Mouse (Mus musculus) layer of hippocampus, postnatal 36 days (tissue): ENCODE measurements around the gene Slc26a8. TPM values are rescaled to one million over a fixed set of nuclear protein-coding genes. Genes with fewer than 3 reads are reported as not detected.
"Not testable (repeated sequence)": the region's sequence is repeated elsewhere in the genome, so short reads cannot be mapped to it uniquely, and the experiment has no call there.

Experiments
- DNase-seq, 2 experiments: peaks; one replicate each; pipeline ENCODE4 v3.0.0; 2022
- total RNA-seq, 2 experiments: library from RNA; stranded (reverse); gene quantifications; 2 replicates each; pipeline ENCODE4 v1.2.3; 2021

Slc26a8 gene
- 1 to 10 TPM; 3.7 to 6.4 TPM for total RNA-seq

DNA sequence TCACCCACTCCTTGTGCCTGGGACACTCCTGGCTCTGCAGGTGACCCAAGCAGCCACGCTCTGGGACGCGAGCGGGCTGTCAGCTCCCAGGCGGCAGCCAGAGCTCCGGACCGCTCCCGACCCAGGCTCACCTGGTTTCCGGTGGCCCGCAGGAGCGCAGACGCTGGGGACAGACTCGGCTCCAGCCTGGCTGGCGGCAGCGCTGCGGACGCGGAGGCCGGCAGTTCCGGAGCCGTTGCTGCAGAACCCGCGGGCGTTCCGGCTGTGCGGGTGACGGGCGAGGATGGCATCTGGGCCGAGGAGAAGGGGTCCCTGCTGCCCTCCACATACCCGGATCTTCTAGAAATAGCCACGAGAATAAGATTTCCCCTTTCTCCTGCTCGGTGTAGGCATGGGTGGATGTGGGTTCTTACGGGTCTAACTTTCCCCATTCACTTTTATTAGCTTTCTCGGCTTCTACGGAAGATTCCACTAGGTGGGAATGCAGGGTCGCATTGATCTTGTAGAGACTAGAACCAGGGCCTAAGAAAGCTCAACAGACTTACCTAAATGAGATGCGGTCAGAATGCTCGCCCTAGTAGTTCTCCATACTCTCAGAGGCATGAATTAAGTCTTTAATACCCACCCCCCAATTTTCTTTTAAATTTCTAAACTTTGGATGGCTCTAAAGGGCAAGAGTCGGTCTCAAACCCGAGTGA is at the start of gene Slc26a8:
Gene Slc26a8 (minus strand): TSS at position 648 of the 698 bp plus-strand sequence.
- no peak for DNase-seq

DNA sequence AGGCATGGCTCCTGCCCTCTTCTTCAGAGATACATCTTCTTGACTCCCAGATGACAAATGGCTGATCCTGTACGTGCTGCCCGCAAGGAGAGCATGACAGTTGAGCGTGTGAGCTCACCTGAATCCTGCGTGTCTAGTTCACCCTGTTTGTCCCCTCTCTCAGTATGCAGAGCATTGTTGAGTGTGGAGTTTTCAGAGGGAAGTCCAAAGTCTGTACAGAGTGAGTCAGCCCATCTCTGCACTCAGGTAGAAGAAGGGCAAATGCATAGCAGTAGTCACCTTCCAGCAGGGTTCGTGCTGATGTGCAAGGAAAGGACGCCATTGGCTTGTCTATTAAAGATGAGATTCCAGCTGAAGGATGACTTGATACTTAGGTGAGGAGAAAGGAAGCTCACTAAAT is 49.2 kb upstream of the Slc26a8 start:
- DNase-seq: no peak

DNA sequence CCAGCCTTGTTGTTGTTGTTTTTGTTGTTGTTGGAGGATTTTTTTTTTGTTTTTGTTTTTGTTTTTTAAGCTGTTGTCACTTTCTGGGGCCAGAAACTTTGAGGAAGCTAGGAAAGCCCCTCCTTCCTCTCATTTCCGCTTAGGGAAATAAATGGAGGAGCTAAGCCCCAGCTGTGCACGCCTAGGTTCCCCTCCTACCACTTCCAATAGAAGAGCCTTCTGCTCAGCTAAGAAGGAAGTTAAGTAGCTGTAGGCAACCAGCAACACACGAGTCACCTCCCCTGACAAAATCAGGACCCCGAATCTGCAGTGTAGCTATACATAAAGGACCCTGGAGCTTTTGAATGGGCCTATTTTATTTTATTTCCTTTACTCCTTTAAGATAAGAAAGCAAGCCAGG is 47.9 kb upstream of the Slc26a8 start:
- no peak for DNase-seq

DNA sequence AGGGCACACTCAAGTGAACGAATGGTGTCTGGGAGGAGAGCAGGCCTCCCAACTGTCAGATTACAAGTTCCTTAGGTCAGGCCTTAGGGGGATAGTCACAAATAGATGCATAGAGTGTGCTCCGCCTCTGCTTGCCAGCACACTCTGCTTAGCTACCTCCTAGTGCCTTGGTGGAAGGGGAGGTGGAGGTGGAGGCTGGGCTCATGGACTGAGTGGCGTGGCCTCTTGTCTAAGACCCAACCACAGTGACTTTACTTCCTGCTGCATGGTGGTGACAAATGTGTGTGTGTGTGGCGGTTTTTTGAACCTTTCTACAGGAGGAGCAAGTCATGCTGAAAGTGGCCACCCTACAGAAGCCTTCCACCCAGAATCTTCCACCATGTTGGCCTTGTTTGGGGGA is 46.5 kb upstream of the Slc26a8 start:
- no peak for DNase-seq

DNA sequence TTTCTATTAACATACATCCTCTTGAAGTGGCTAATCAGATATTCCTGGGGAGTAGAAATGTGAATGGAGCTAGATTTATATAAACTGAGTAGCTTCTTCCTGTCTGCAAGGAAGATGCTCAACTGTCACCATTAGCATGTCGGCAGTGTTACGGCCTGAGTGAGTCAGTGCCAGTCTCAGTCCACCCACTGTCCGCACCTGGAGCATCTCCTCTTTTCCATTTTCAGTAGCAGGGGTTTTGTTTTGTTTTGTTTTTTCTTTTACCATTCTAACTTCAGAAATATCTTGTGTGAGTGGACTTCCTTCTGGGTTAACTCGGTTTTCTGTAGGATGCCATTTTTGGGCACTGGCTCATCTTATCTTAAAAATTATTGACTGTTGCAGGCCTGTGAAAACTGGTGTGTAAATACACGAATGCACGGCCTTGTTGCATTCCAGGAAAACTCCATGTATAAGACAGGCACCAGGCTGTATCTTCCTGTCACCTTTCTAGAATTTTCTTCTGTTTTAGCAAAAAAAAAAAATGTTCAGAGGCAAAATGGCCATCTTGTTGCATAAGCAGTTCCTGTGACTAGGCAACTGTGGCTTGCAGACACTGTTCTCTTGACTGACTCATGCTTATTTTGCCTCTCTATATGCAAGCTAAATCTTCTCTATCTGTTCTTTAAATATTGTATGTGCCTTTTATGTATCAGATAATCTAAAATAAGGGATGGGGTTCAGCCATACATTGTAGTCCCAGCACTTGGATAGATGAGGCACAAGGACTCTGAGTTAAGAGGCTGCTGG is 45.5 kb upstream of the Slc26a8 start:
- DNase-seq: no peak

DNA sequence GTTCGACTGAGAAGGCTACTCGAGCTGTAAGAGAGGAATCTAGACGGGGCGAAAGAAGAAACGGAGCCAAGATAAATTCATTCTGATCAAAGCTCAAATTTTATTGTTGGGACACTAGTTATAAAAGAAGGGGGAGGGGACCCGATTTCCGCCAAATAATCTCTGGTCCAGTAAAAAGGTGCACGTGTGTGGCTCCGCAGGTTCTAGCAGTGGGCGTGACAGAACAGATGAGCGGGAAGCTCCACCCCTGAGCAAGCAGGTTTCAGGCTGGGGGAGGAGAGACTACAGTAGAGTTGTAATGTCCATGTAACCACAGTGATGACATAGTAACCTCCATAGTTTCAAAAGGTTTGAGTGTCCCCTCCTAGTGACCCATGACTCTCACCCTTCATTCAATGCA is 37.5 kb upstream of the Slc26a8 start:
- DNase-seq: not testable (repeated sequence)

DNA sequence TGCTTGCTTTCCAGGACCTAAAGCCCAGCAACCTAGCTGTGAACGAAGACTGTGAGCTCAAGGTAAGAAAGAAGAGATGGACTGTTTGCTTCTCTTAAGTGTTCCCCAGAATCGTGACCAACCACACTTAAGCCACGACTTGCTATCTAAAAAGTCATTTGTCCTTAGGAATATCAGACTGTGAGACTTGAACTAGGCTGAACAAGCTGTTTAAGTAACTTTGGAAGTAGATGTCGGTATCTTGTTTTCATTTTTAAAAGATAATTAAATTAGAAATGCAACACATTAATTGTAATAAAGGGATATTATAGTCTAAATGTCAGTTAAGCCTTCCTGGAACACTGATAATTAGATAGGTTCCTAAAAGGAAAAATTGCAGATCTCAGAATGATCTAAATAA is 35.8 kb upstream of the Slc26a8 start, which contains the start of gene AC170998.1:
Gene AC170998.1 (plus strand): TSS at position 301 of the 400 bp plus-strand sequence.
- no peak for DNase-seq

DNA sequence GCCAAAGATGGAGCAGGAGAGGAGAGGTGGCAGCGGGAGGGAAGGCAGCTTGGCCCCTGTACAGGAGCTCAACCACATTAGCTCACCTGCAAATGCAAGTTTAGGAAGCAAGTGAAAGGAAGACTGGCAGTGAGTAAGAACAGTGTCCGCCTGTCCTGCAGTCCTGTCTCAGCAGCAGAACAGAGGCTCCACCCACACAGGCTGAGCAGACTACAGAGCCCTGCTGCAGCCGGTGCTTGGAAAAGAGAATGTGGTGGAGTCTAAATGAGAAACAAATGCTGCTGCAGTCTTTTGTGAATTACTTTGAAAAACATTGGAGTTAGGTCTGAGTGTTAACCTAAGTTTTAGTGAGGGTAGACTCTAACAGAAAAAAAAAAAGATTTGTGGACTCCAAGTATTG is 27.5 kb upstream of the Slc26a8 start:
- no peak for DNase-seq

DNA sequence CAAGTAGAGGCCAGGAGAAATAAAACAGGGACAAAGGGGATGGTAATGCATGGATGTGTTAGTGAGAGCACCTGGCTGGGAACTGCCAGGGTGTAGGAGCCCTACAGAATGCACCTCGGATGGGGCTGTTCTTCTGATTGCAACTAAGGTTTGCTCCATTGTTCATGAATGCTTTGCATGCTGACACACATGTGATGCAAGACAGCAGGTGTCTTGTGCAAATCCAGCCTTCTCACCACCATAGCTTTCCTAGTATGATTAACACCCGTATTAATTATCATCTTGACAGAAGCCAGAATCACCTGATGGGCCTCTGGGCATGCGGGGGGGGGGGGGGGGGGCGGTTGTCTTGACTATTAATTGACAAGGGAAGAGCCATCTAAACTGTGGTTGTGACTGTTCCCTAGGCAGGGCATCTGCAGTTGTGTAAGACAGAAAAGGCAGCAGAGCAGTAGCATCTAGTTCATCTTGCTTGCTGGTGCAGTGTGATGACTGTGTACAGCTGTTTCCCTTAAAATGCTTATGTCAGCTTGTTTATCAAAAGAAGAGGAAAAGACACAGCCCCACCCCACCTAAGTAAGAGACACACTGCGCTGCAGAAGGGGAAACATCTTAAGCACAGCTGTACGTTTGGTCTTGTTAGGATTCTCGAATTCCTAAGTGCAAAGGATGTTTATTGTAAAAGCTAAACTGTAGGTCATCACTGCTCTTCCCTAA is 26.0 kb upstream of the Slc26a8 start:
- DNase-seq: no peak

DNA sequence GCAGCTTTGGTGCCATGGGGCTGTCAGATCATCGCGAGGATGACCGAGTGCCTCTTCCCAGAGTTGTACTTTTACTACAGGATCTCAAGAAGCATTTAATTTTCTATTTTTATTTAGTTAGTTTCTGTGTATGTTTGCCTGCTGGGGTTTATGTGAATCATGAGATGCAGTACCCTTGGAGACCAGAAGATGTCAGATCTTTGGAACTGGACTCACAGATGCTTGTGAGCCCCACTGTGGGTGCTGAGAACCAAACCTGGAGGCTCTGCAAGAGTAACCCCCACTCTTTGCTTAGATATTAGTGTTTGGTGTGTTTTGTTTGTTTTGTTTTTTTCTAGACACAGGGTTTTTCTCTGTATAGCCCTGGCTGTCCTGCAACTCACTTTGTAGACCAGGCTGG is 24.0 kb upstream of the Slc26a8 start:
- DNase-seq: no peak

DNA sequence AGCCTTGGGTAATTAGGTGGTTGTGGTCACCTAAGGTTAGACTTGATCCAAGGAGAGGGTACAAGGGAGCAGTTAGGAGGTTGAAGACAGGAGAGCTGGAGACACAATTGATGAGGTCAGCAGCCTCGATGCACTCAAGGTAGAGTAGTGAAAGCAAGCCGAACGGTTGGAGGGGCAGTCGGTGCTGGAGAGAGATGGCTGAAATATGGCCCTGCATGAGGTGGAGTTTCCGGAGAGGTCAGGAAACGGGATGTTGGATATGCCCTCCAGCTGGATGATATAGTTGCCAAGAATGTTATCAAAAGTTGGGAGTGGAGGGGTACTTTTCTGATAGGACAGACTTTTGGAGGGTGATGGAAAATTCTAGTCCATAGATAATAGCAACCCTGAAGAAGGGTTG is 22.3 kb upstream of the Slc26a8 start:
- no peak for DNase-seq

DNA sequence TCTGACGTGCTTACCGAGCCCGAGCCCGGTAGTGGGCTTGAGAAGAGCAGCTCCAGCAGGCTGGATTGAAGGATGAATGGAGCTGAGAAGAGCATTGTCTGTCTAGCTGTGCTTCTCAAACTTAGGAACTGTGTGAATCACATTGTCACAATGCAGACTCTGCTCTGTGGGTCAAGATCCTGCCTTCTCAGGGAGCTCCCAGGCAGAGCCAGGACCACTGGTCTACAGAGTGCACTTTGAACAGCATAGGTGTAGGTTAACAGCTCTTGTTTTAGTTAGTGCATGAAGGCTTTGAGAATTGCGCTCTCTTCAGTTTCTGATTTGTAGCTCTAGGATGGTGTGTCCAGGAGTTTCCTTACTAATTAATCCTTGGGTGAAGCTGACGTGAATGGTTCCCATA is 21.2 kb upstream of the Slc26a8 start:
- no peak for DNase-seq

DNA sequence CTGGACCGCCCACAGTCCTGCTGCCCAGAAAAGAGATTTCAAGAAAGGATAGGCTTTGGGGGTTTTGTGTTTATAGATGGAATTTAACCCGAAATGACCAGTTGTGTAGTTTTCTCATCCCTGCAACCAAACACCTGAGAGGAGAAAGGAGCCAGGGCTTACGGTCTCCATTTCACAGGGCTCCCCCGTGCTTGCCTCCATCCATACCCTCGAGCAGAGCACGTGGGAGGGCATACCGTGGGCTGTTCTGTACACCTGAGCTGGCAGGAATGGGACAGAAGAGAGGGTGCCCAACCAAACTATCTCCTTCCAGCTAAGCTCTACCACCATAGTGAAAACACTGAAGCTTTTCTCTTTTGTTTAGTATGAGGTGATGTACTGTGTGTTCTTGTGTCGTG is 20.3 kb upstream of the Slc26a8 start:
- no peak for DNase-seq

DNA sequence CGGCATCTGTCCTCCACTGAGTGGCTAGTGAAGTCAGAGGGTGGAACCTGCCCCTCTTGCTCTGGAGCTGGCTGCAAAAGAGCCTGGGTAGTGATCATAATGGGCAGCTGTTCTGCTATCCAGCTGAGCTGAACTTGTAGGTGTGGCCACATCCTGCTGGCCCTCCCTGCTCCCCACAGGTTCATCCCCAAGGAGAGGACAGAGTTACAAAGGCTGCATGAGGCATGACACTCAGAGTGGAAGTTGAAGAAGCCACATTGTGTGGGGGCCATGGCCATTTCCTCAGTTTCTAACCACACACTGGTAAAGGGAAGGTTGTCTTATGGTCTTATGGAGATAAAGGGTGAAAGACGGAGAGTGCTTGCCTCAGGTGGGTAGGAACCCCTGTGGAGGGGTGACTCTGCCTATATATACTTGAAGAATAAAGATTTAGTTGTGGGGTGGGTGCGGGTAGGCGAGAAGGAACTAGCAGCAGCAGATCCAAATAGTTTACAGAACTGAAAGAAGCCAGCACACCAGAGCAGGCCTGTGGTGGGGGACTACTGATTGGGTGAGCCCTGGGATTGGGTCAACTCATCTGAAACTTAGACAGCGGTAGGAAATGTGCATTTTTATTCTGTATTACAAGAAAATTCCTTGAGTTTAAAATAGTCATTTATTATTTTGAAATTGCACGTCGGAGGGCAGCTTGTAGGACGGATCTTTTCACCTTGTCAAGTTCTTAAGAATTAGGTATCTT is 19.7 kb upstream of the Slc26a8 start:
- no peak for DNase-seq

DNA sequence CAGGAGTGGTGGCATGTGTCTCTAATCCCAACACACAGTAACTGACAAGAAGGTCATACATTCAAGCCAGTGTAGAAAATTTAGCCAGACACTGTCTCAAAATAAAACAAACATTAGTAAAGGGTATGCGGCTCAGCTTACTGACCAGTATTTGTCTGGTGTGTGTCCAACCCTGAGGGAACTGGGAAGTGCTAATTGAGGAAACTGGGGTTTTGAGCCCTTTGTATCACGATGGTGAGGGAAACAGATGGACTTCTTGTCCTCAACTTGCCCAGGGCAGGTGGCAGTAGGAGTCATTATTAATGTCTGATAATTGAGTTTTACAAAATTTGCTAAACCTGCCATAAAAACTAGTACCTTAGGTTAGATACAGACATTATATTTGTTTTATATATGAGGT is 19.0 kb upstream of the Slc26a8 start:
- DNase-seq: no peak

DNA sequence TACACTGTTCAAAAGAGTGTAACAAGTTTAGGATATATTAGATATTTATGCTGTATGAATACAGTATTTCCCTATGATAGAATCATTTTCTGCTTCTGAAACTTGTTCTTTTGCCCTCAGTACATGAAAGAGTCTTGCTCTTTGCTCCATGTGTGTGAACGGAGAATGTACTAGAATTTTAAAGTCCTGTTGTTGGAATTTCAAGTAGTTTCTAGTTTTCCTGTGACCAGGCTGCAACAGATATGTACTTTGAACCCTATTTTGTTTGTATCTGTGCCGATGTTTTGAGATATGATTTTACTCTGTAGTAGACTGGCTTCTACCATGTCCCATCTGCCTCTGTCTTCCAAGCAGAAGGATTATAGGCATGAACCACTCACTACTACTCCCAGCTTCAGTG is 17.8 kb upstream of the Slc26a8 start:
- DNase-seq: no peak

DNA sequence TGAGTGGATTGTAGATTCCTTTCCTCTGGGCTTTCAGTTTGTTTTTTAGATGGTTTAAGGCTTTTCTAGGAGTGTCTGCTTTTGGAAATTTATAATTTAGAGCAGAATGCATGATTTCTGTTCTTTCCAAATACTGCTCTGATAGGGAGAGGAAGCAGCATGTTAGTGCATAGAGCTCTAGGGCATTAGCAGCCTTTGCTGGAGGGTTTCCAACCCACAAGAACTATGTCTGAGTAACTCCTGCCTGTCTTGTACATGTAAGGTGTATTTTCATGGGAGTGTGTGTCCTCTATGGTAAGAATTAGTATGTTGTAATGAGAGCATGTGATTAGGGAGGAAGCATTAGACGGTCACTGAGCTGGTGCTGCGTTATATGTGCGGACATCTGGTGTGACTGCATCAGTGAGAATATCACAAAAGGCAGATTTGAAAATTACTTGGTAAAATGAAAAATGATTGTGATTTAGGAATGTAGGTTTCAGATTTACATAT is 17.1 kb upstream of the Slc26a8 start:
- DNase-seq: no peak

DNA sequence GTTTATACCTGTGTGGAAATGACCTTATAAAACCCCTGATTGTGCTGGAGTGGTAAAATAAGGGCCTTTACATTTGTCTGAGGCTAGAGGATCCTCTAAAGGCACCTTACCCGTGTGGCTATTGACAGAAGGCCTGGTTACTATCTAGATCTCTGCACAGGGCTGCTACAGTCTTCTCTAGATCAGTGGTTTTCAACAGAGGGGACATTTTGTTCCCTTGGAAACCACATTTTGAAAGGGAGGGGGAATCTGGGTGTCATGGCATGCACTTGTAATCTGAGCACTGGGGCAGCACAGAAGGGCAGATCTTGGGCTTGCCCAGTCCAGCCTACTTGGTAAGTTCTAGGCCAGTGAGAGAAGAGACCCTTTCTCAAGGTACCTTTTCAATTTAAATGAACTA is 16.7 kb upstream of the Slc26a8 start:
- DNase-seq: no peak

DNA sequence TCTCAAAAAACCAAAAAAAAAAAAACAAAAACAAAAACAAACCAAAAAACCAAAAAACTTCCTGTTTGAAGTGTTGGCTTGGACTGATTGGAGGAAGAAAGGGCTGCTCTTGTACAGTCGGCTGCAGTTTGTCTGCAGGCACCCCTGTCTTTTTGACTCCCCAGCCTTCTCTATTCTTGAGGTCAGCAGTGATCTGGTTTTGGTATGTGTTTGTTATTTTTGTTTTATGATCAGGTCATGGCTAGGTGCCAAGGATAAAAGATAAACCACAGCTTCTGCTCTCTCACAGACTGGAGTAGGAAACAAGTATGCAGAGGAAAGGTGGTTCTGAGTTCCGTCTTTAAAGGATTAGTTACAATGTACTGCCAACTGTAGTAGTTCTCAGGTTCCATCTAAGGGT is 12.6 kb upstream of the Slc26a8 start:
- DNase-seq: no peak

DNA sequence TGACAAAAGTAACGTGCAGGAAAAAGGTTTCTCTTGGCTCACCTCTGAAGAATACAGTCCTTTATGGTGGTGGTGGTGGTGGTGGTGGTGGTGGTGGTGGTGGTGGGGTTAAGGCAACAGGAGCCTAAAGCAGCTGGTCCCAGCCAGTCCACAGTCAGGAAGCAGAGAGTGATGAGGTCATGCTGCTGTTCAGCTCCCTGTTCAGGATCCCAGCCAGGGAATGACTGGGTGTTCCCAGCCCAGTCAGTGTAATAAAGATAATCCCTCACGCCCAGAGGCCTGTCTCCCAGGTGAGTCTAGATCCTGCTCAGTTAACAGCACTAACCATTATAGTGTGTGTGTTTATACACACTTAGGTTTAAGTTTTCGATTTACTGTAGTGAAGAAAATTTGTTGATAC is 11.7 kb upstream of the Slc26a8 start:
- DNase-seq: no peak

DNA sequence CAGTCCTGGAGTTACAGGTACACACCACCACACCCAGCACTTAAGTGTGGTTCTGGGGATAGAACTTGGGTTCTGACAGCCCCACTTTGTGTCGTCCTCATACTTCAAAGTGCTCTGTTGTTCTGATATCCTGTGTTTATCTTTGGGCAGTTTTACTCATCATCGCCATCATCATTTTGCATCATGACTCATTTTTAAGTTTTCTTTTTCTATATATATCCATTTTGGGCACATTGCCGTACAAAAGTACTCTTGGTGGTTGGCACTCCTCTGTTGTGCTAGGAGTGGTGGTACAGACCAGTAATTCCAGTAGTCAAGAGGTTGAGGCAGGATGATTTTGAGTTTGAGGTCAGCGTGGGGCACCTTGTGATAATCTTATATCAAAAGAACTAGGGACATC is 11.1 kb upstream of the Slc26a8 start:
- DNase-seq: no peak

DNA sequence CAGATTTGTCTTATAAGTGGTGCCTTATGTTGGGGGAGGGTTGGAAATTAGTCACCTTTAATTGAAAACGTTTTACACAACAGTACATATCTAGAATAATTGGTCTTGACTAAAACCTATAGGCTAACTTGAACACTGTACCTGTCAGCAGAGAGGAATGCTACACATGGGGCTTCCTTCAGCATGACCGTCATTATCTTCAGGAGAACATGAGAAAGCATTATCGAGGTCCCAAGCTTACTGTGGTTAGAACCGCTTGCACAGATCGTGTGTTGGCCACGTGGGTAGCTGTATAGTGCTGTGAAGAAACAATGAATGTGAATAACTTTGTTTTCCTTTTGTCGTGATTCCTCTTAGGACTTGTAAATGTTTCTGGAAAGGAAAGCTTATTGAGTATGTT is 9.8 kb upstream of the Slc26a8 start:
- no peak for DNase-seq

DNA sequence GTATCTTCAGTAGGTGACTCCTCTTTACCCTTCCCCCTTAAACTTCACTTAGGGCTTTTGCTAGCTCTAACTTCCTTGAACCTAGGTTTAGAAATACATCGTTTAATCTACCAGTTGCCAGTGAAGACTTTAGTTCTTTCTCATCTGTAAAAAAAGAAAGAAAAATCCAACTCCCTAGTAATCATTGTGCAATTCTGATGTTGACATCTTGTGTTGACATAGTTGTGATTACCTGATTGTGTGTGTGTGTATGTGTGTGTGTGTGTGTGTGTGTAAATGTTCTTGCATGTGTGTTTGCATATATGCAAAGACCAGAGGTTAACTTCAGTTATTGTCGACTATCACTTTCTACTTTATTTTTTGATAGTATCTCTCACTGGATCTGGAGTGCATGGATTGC is 8.6 kb upstream of the Slc26a8 start:
- no peak for DNase-seq
